ENCODE assay signal across 8 mouse cellular contexts in the genomic region with DNA sequence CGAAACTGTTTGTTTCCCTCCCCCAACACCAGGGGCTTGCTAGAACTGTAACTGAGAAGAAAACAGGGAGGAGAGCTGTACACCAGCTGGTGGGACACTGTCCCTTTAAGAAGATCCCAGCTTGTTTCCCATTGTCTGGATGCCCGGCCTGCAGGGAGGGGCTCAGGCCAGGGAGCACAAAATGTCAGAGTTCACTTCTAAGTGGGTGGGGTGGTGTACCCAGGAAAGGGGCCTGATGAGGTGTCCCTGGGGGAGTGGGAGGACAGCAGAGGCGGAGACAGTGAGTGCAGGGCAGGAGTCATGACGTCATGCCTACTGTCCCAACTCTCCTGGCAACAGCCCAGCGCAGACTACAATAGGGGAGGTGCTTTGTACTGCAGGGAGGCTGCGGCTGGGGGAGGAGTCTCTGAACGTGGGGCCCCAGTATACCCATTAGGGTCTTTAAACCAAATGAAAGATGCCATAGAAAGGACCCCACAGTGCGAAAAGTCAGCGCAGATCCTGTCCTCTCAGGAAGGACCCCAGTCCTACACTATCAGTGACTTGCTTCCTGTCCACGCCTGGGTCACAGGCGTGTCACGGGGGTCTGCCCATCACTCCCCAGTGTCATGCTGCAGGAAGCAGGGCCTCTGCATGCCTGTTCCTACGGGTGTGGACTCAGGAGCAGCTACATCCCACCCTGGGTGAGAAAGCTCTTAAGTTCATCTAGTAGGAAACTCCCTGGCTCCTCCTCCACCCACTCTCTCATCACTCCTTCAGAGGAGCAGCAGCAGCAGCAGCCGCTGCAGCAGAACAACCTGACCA. TPM values are rescaled to one million over a fixed set of nuclear protein-coding genes. Genes with fewer than 3 reads are reported as not detected.
DNase-seq lines count a peak whose midpoint lies in the region; ATAC-seq and TF ChIP-seq lines count a peak whose summit lies in the region.

No protein-coding gene starts in this region.

- DNase-seq in CH12.LX (ENCODE audit: extremely low read depth), result peak; percentile 51
- peak; percentile 89 for DNase-seq in heart, postnatal 4 days
- DNase-seq in layer of hippocampus, adult 11-12 months (ENCODE audit: low spot score), result peak; percentile 70
- peak; percentile 80 for DNase-seq in lung, adult 2 months
- DNase-seq in thymus, adult 2 months, result peak; percentile 44

- in situ Hi-C loops in CH12.LX (cut with MboI; ENCODE audit: low pct_ligation_motif_present, low pct_unique_long_range_greater_than_20kb, low sequenced_read_pairs), result no loop called here

- no peaks in the 10 kb centered on the region for H3K9me3 ChIP-seq in CH12.LX (replicated peaks; ENCODE audit: low read length)
- H3K9me3 ChIP-seq in forebrain, embryonic 16.5 days (ENCODE audit: control insufficient read depth, low read length), result no peaks in the 10 kb centered on the region
- H3K9me3 ChIP-seq in neural tube, embryonic 13.5 days, result no peaks in the 10 kb centered on the region

- no peaks in the 10 kb centered on the region for H3K27me3 ChIP-seq in CH12.LX (replicated peaks)
- H3K27me3 ChIP-seq in forebrain, embryonic 16.5 days (replicated peaks; ENCODE audit: control insufficient read depth, insufficient read depth, low read length), result no peaks in the 10 kb centered on the region
- H3K27me3 ChIP-seq in neural tube, embryonic 13.5 days, result no peaks in the 10 kb centered on the region
- H3K27me3 ChIP-seq in thymus, adult 2 months (ENCODE audit: control insufficient read depth, insufficient read depth, low read length), result no peaks in the 10 kb centered on the region

- dilution Hi-C loops in CH12.LX (cut with MboI; ENCODE audit: extremely low pct_ligation_motif_present, extremely low pct_unique_long_range_greater_than_20kb, low sequenced_read_pairs), result no loop called here

- 1% methylated on average over 14 of the region's 14 CpGs for WGBS in forebrain, embryonic 16.5 days
- WGBS in lung, adult 2 months, result 5% methylated on average over 14 of the region's 14 CpGs
- WGBS in neural tube, embryonic 13.5 days, result 2% methylated on average over 14 of the region's 14 CpGs
- 12% methylated on average over 14 of the region's 14 CpGs for WGBS in thymus, adult 2 months

- H3K4me1 ChIP-seq in CH12.LX (ENCODE audit: control insufficient read depth in 1 of 2, insufficient read depth in 2 of 2), result peaks cover 31 to 67% of the 10 kb centered on the region in 2 experiments
- peaks cover 24% of the 10 kb centered on the region for H3K4me1 ChIP-seq in bone marrow macrophage, adult 2 months (ENCODE audit: control insufficient read depth, insufficient read depth, low read length)
- H3K4me1 ChIP-seq in forebrain, embryonic 16.5 days (replicated peaks; ENCODE audit: control insufficient read depth, insufficient read depth, low read length), result peaks cover 16% of the 10 kb centered on the region
- H3K4me1 ChIP-seq in lung, adult 2 months (ENCODE audit: control insufficient read depth, insufficient read depth, low read length), result peaks cover 24% of the 10 kb centered on the region
- peaks cover 72% of the 10 kb centered on the region for H3K4me1 ChIP-seq in neural tube, embryonic 13.5 days (replicated peaks)
- peaks cover 40% of the 10 kb centered on the region for H3K4me1 ChIP-seq in thymus, adult 2 months (replicated peaks; ENCODE audit: control insufficient read depth, insufficient read depth, low read length)

- H3K27ac ChIP-seq in CH12.LX (ENCODE audit: insufficient read depth, low read depth), result no peak overlapping the region
- no peak overlapping the region; the same call in 1 of the 2 replicates for H3K27ac ChIP-seq in bone marrow macrophage, adult 2 months (ENCODE audit: insufficient read depth, low read depth, low read length)
- peak overlapping the region; percentile 27 for H3K27ac ChIP-seq in forebrain, embryonic 16.5 days (ENCODE audit: low read length)
- H3K27ac ChIP-seq in neural tube, embryonic 13.5 days (replicated peaks), result peak overlapping the region; percentile 90
- peak overlapping the region; percentile 16; the same call in 1 of the 2 replicates for H3K27ac ChIP-seq in thymus, adult 2 months (ENCODE audit: control insufficient read depth, insufficient read depth, low read length)

- TF ChIP-seq EP300 in CH12.LX (IDR thresholded peaks at IDR 0.05; ENCODE audit: low read length), result no peak

- no peak for TF ChIP-seq CTCF in CH12.LX (conservative IDR thresholded peaks at IDR 0.05 in 1 of 2, IDR thresholded peaks at IDR 0.05 in 1 of 2; ENCODE audit: low read depth in 2 of 2, low read length in 2 of 2)
- TF ChIP-seq CTCF in bone marrow macrophage, adult 2 months (IDR thresholded peaks at IDR 0.05; ENCODE audit: low read depth, low read length), result no peak
- no peak for TF ChIP-seq CTCF in lung, adult 2 months (IDR thresholded peaks at IDR 0.05; ENCODE audit: insufficient read depth, low read length)
- TF ChIP-seq CTCF in thymus, adult 2 months (IDR thresholded peaks at IDR 0.05; ENCODE audit: borderline replicate concordance, control insufficient read depth, extremely low read depth, insufficient read depth, low read length, poor library complexity), result no peak

- H3K9ac ChIP-seq in CH12.LX (ENCODE audit: insufficient read depth, low read depth), result no peak overlapping the region
- H3K9ac ChIP-seq in forebrain, embryonic 16.5 days (replicated peaks; ENCODE audit: low read depth, low read length), result peak overlapping the region; percentile 43
- H3K9ac ChIP-seq in neural tube, embryonic 13.5 days, result peak overlapping the region; percentile 74

- peaks cover 4 to 44% of the 10 kb centered on the region in 2 experiments for H3K36me3 ChIP-seq in CH12.LX (replicated peaks in 1 of 2; ENCODE audit: control insufficient read depth in 1 of 2, insufficient read depth in 1 of 2, low read length in 1 of 2)
- no peaks in the 10 kb centered on the region for H3K36me3 ChIP-seq in forebrain, embryonic 16.5 days (ENCODE audit: control insufficient read depth, insufficient read depth)
- H3K36me3 ChIP-seq in neural tube, embryonic 13.5 days, result peaks cover 43% of the 10 kb centered on the region
- no peaks in the 10 kb centered on the region for H3K36me3 ChIP-seq in thymus, adult 2 months (ENCODE audit: control insufficient read depth, insufficient read depth, low read length)

- no peak for TF ChIP-seq POLR2A in CH12.LX (IDR thresholded peaks at IDR 0.05; ENCODE audit: low read depth, low read length)
- no peak for TF ChIP-seq POLR2A in bone marrow macrophage, adult 2 months (IDR thresholded peaks at IDR 0.05; ENCODE audit: borderline replicate concordance, low read depth, low read length)
- TF ChIP-seq POLR2A in lung, adult 2 months (IDR thresholded peaks at IDR 0.05; ENCODE audit: borderline replicate concordance, extremely low read depth, low read depth, low read length), result no peak
- TF ChIP-seq POLR2A in thymus, adult 2 months (IDR thresholded peaks at IDR 0.05; ENCODE audit: control insufficient read depth, extremely low read depth, insufficient read depth, low read length, poor library complexity), result no peak

- peak overlapping the region in 2 of 3 experiments; percentile 13 to 59 for H3K4me3 ChIP-seq in CH12.LX (replicated peaks in 1 of 3; ENCODE audit: low read depth in 2 of 3, low read length in 2 of 3, poor library complexity in 1 of 3)
- H3K4me3 ChIP-seq in bone marrow macrophage, adult 2 months (ENCODE audit: insufficient read depth, low read length), result peak overlapping the region; percentile 67
- peak overlapping the region; percentile 30 for H3K4me3 ChIP-seq in forebrain, embryonic 16.5 days (replicated peaks; ENCODE audit: low read length)
- peak overlapping the region; percentile 63 for H3K4me3 ChIP-seq in lung, adult 2 months (replicated peaks; ENCODE audit: extremely low read depth, low read depth, low read length)
- peak overlapping the region; percentile 38 for H3K4me3 ChIP-seq in neural tube, embryonic 13.5 days
- H3K4me3 ChIP-seq in thymus, adult 2 months (ENCODE audit: control insufficient read depth, insufficient read depth, low read length), result peak overlapping the region; percentile 27

- no peaks in the 10 kb centered on the region for H3K79me2 ChIP-seq in CH12.LX (replicated peaks; ENCODE audit: control insufficient read depth, extremely low read depth, insufficient read depth, poor library complexity, severe bottlenecking)

- ATAC-seq in forebrain, embryonic 16.5 days, result peak; percentile 80
- ATAC-seq in neural tube, embryonic 13.5 days (ENCODE audit: low read depth), result peak; percentile 86

- TF ChIP-seq RAD21 in CH12.LX (IDR thresholded peaks at IDR 0.05; ENCODE audit: low read depth, low read length), result no peak

- H3K4me2 ChIP-seq in CH12.LX (ENCODE audit: insufficient read depth, low read depth, poor library complexity, severe bottlenecking), result no peak overlapping the region
- peak overlapping the region; percentile 44 for H3K4me2 ChIP-seq in forebrain, embryonic 16.5 days (ENCODE audit: low read length)
- H3K4me2 ChIP-seq in neural tube, embryonic 13.5 days, result peak overlapping the region; percentile 65

TF ChIP-seq in CH12.LX, 34 proteins besides CTCF, POLR2A, EP300 and RAD21 (continues in another document):
- TF ChIP-seq MAX (IDR thresholded peaks at IDR 0.05; ENCODE audit: low read length), result no peak
- TF ChIP-seq JUN (IDR thresholded peaks at IDR 0.05; ENCODE audit: insufficient read depth, low read depth, low read length), result no peak
- no peak for TF ChIP-seq MAFK (IDR thresholded peaks at IDR 0.05; ENCODE audit: insufficient replicate concordance, low read length)
- TF ChIP-seq USF2 (conservative IDR thresholded peaks at IDR 0.05; ENCODE audit: low read depth, low read length), result no peak

RNA-seq across cellular contexts. Expression of a gene that starts 12.2 kb away (rescaled TPM):
- total RNA-seq in CH12.LX (2012; rRNA removed), result 10.8 and 11.5 TPM in 2 replicates
- 6.4 and 7.2 TPM in 2 replicates for total RNA-seq in CH12.LX (2014; rRNA removed)
- polyA plus RNA-seq in CH12.LX (2012; ENCODE audit: insufficient read length, low read depth), result 24.5 and 27.7 TPM in 2 replicates
- polyA plus RNA-seq in bone marrow macrophage, adult 2 months (2012; ENCODE audit: insufficient read depth, insufficient read length, missing spikeins), result 9.4 and 13.1 TPM in 2 replicates
- 15.2 and 19.0 TPM in 2 replicates for polyA plus RNA-seq in forebrain, embryonic 16.5 days (2015; fragmentation: Nextera tagmentation; extraction: Ambion mirVana)
- 10 to 100 TPM; 13.5 to 14.9 TPM for total RNA-seq in heart, postnatal 4 days (2021)
- polyA plus RNA-seq in lung, adult 2 months (2012; rRNA removed), result 29.6 and 31.1 TPM in 2 replicates
- polyA plus RNA-seq in neural tube, embryonic 13.5 days (2015; fragmentation: Nextera tagmentation; extraction: Ambion mirVana), result 20.3 and 21.3 TPM in 2 replicates
- 31.8 TPM in 2 replicates for polyA plus RNA-seq in thymus, adult 2 months (2012; rRNA removed)

RNA-seq across cellular contexts. Expression of a gene that starts 36.9 kb away (rescaled TPM):
- total RNA-seq in CH12.LX (2012; rRNA removed) (408 and 445 TPM in 2 replicates), CH12.LX (2014; rRNA removed) (432 and 470 TPM in 2 replicates)
- polyA plus RNA-seq in CH12.LX (2012; ENCODE audit: insufficient read length, low read depth), result 391 and 417 TPM in 2 replicates
- polyA plus RNA-seq in bone marrow macrophage, adult 2 months (2012; ENCODE audit: insufficient read depth, insufficient read length, missing spikeins), result 169 and 175 TPM in 2 replicates
- polyA plus RNA-seq in forebrain, embryonic 16.5 days (2015; fragmentation: Nextera tagmentation; extraction: Ambion mirVana), result 405 and 411 TPM in 2 replicates
- 100 to 1,000 TPM; 250 to 262 TPM for total RNA-seq in heart, postnatal 4 days (2021)
- 243 and 280 TPM in 2 replicates for polyA plus RNA-seq in lung, adult 2 months (2012; rRNA removed)
- 338 and 355 TPM in 2 replicates for polyA plus RNA-seq in neural tube, embryonic 13.5 days (2015; fragmentation: Nextera tagmentation; extraction: Ambion mirVana)
- 322 and 363 TPM in 2 replicates for polyA plus RNA-seq in thymus, adult 2 months (2012; rRNA removed)

Comparison
In these comparisons a context has a peak if more than half of its experiments do, and no peak if none do; other contexts are left out.
1. H3K27ac ChIP-seq: peak in forebrain, embryonic 16.5 days (single experiment), neural tube, embryonic 13.5 days (single experiment) and thymus, adult 2 months (single experiment); none in CH12.LX (single experiment) and bone marrow macrophage, adult 2 months (single experiment).
2. Peak in every context shown above with its lines, with median percentiles within 50 percentile points of each other: DNase-seq and H3K4me3 ChIP-seq.